Mouse (Mus musculus) liver, embryonic 14.5 days (tissue): ENCODE data around the gene Rbm24. TPM values are rescaled to one million over a fixed set of nuclear protein-coding genes. Genes with fewer than 3 reads are reported as not detected.

ENCODE experiments used
- ATAC-seq: fragments of 200-750 bp; cut with Nextera tagmentation; 2 replicates; pipeline ENCODE4 v1.8.0; 2017; ENCODE audit warnings: moderate number of reproducible peaks, mild to moderate bottlenecking, moderate library complexity; ENCODE audit not compliant: insufficient read depth
- DNase-seq, 3 experiments: peaks; one replicate each; pipeline ENCODE4 v3.0.0-alpha.2; 2012 to 2013; ENCODE audit warnings: low read depth in 3 of 3, low spot score in 3 of 3
- H3K27ac ChIP-seq: fragments of 300-500 bp; sonication (generic); 2 replicates; pipeline ENCODE4 v1.5.1; 2014; ENCODE audit warnings: moderate library complexity, mild to moderate bottlenecking, control low read depth, inconsistent platforms
- H3K27me3 ChIP-seq: fragments of 300-500 bp; sonication (generic); 2 replicates; pipeline ENCODE4 v1.6.1; 2014; ENCODE audit warnings: mild to moderate bottlenecking, low read length, moderate library complexity; ENCODE audit not compliant: control insufficient read depth, insufficient read depth
- H3K36me3 ChIP-seq: fragments of 300-500 bp; sonication (generic); replicated peaks from 2 replicates; pipeline ENCODE4 v1.6.1; 2014; ENCODE audit warnings: low read depth; ENCODE audit not compliant: control insufficient read depth, insufficient read depth
- H3K4me1 ChIP-seq, 2 experiments: fragments of 200-500 bp in 1 of 2; fragments of 300-500 bp in 1 of 2; sonication (generic) in 1 of 2; replicated peaks; 2 replicates each; pipeline ENCODE4 v1.6.1; 2012 to 2014; ENCODE audit warnings: antibody characterized with exemption in 1 of 2, inconsistent platforms in 1 of 2, low read length in 1 of 2; ENCODE audit not compliant: control insufficient read depth in 2 of 2, insufficient read depth in 2 of 2
- H3K4me2 ChIP-seq: fragments of 300-500 bp; sonication (generic); 2 replicates; pipeline ENCODE4 v1.6.1; 2014; ENCODE audit warnings: low read depth, mild to moderate bottlenecking, control low read depth, moderate library complexity
- H3K4me3 ChIP-seq, 2 experiments: fragments of 200-500 bp in 1 of 2; fragments of 300-500 bp in 1 of 2; sonication (generic) in 1 of 2; 2 replicates each; pipeline ENCODE4 v1.5.1; 2012 to 2014; ENCODE audit warnings: low read depth in 2 of 2, low read length in 2 of 2, mild to moderate bottlenecking in 2 of 2, control low read depth in 1 of 2, inconsistent platforms in 1 of 2, moderate library complexity in 1 of 2; ENCODE audit not compliant: insufficient read depth in 1 of 2
- H3K9ac ChIP-seq: fragments of 300-500 bp; sonication (generic); replicated peaks from 2 replicates; pipeline ENCODE4 v1.6.1; 2014; ENCODE audit warnings: mild to moderate bottlenecking, control low read depth, moderate library complexity
- H3K9me3 ChIP-seq: fragments of 300-500 bp; sonication (generic); 2 replicates; pipeline ENCODE4 v1.6.1; 2016; ENCODE audit warnings: low read length, mixed read lengths; ENCODE audit not compliant: control insufficient read depth
- CTCF ChIP-seq: IDR thresholded peaks from 2 replicates; pipeline ENCODE4 v1.5.1; 2016; ENCODE audit warnings: antibody characterized with exemption, low read depth, control low read depth
- EP300 ChIP-seq: IDR thresholded peaks from 2 replicates; pipeline ENCODE4 v1.6.1; 2016; ENCODE audit warnings: antibody characterized with exemption, low read depth
- WGBS: fragments of 180-500 bp; shearing (Covaris S2); extraction: QIAGEN DNeasy Blood & Tissue Kit; methylation state at CpG from one replicate; pipeline ENCODE4 v1.1.7; 2014; ENCODE audit not compliant: insufficient replicate concordance; 5-methylcytosine and 5-hydroxymethylcytosine counted together
- polyA plus RNA-seq, 2 experiments: library from polyadenylated mRNA; depleted of rRNA in 1 of 2; stranded (reverse) in 1 of 2; unstranded in 1 of 2; fragments of >200 nt; fragmentation: Nextera tagmentation in 1 of 2; extraction: Ambion mirVana in 1 of 2; gene quantifications; 2 replicates each; pipeline versions ENCODE4 v1.2.1 to v1.2.3; 2012 to 2014

Rbm24 gene
- polyA plus RNA-seq, 2 experiments = 0.03 TPM; not detected in 1

GRCm38 (mm10) chr13:46413588-46413987 lies 4.6 kb upstream of the Rbm24 start:
- DNase-seq (no peak), ATAC-seq (no peak)
- Histone ChIP-seq H3K4me3 (no peak overlapping the region), H3K4me2 (no peak overlapping the region), H3K27ac (no peak overlapping the region), H3K4me1 (no peaks in the 10 kb centered on the region), H3K9ac (no peak overlapping the region), H3K27me3 (peaks cover 17% of the 10 kb centered on the region), H3K9me3 (no peaks in the 10 kb centered on the region), H3K36me3 (no peaks in the 10 kb centered on the region)
- no peak for TF ChIP-seq CTCF
- TF ChIP-seq EP300 = no peak
- WGBS = 61% methylated on average over 10 of the region's 10 CpGs

- no peak overlapping the region for H3K4me2 ChIP-seq
- no peak for ATAC-seq
- WGBS = 58% methylated on average over 8 of the region's 8 CpGs
These were observed 4.2 kb upstream of the Rbm24 start for GRCm38 (mm10) chr13:46414050-46414449.

GRCm38 (mm10) chr13:46416021-46416420 lies 2.2 kb upstream of the Rbm24 start:
- no peaks in the 10 kb centered on the region for H3K9me3 ChIP-seq
- no peak overlapping the region for H3K9ac ChIP-seq
- no peak overlapping the region for H3K27ac ChIP-seq
- H3K4me3 ChIP-seq = no peak overlapping the region
- H3K36me3 ChIP-seq = no peaks in the 10 kb centered on the region
- DNase-seq = no peak
- H3K27me3 ChIP-seq = peaks cover 29% of the 10 kb centered on the region
- ATAC-seq = no peak
- no peak for TF ChIP-seq CTCF
- TF ChIP-seq EP300 = no peak
- no peak overlapping the region for H3K4me2 ChIP-seq
- no peaks in the 10 kb centered on the region for H3K4me1 ChIP-seq
- 68% methylated on average over 8 of the region's 8 CpGs for WGBS

More at GRCm38 (mm10) chr13:46414050-46414449, 4.2 kb upstream of the Rbm24 start:
- Histone ChIP-seq H3K9me3 (no peaks in the 10 kb centered on the region), H3K27me3 (peaks cover 21% of the 10 kb centered on the region), H3K9ac (no peak overlapping the region), H3K4me3 (no peak overlapping the region), H3K4me1 (no peaks in the 10 kb centered on the region), H3K27ac (no peak overlapping the region), H3K36me3 (no peaks in the 10 kb centered on the region)
- no peak for DNase-seq
- TF ChIP-seq CTCF = no peak
- TF ChIP-seq EP300 = no peak

GRCm38 (mm10) chr13:46417594-46417993 lies 640 bp upstream of the Rbm24 start:
- Histone ChIP-seq H3K9ac (no peak overlapping the region), H3K27ac (no peak overlapping the region), H3K4me3 (no peak overlapping the region)

GRCm38 (mm10) chr13:46418731-46419545 lies 704 bp downstream of the Rbm24 start:
- Histone ChIP-seq H3K9me3 (no peaks in the 10 kb centered on the region), H3K36me3 (no peaks in the 10 kb centered on the region), H3K4me1 (no peaks in the 10 kb centered on the region), H3K27ac (no peak overlapping the region), H3K4me3 (peak overlapping the region; percentile 16 to 49), H3K4me2 (peak overlapping the region; percentile 48), H3K9ac (no peak overlapping the region), H3K27me3 (peaks cover 29% of the 10 kb centered on the region)
- no peak for ATAC-seq
- DNase-seq = no peak
- WGBS = 1% methylated on average over 62 of the region's 73 CpGs
- TF ChIP-seq EP300 (no peak), CTCF (no peak)

More at GRCm38 (mm10) chr13:46417594-46417993, 640 bp upstream of the Rbm24 start:
- no peak for DNase-seq
- Histone ChIP-seq H3K36me3 (no peaks in the 10 kb centered on the region), H3K27me3 (peaks cover 29% of the 10 kb centered on the region), H3K4me2 (no peak overlapping the region), H3K4me1 (no peaks in the 10 kb centered on the region), H3K9me3 (no peaks in the 10 kb centered on the region)
- TF ChIP-seq CTCF = no peak
- no peak for TF ChIP-seq EP300
- ATAC-seq = no peak
- 63% methylated on average over 5 of the region's 5 CpGs for WGBS
